Mouse (Mus musculus): ENCODE results near the gene Sept8. TPM values are rescaled to one million over a fixed set of nuclear protein-coding genes. Genes with fewer than 3 reads are reported as not detected.

Gene Sept8
- 1 to 10 TPM; 2.8 to 6.4 TPM for total RNA-seq (2023)

GRCm38 (mm10) chr11:53519207-53520121 is at the start of gene Sept8:
Gene Sept8, plus strand, starts transcription at chr11:53519257.

GRCm38 (mm10) chr11:53469968-53470695 is 48.9 kb upstream of the Sept8 start, which contains the start of gene Gm9837:
Gene Gm9837, minus strand, starts transcription at chr11:53470479.

GRCm38 (mm10) chr11:53479783-53480301 is 39.2 kb upstream of the Sept8 start, which contains the start of the genes Gm9945 and Sowaha:
Gene Gm9945, plus strand, starts transcription at chr11:53480166.
Gene Sowaha, minus strand, starts transcription at chr11:53480274.

GRCm38 (mm10) chr11:53567224-53568014 is 48.4 kb downstream of the Sept8 start, which contains the start of gene Kif3a:
Gene Kif3a, plus strand, starts transcription at chr11:53567379.

Other genes starting within 250 kb of the Sept8 start
- gene Hspa4, start 218.8 kb upstream of the Sept8 start, total RNA-seq (2023) = 10 to 100 TPM; 87.9 to 98.8 TPM
- gene Zcchc10, start 194.6 kb upstream of the Sept8 start, total RNA-seq (2023) = 10 to 100 TPM; 14.6 to 29.3 TPM
- 100 to 1,000 TPM; 170 to 172 TPM for gene Aff4, start 168.4 kb upstream of the Sept8 start, total RNA-seq (2023)
- not detected for gene Leap2, start 96.1 kb upstream of the Sept8 start, total RNA-seq (2023)
- gene Uqcrq, start 88.4 kb upstream of the Sept8 start, total RNA-seq (2023) = 100 to 1,000 TPM; 172 to 178 TPM
- gene Gdf9, start 88.2 kb upstream of the Sept8 start, total RNA-seq (2023) = 1 to 10 TPM; 1.3 to 3.0 TPM
- not detected for gene Gm10447, start 62.1 kb upstream of the Sept8 start, total RNA-seq (2023)
- gene Shroom1, start 62.1 kb upstream of the Sept8 start, total RNA-seq (2023) = not detected
- gene Gm9837, start 48.8 kb upstream of the Sept8 start, total RNA-seq (2023) = not detected
- gene Gm9945, start 39.1 kb upstream of the Sept8 start, total RNA-seq (2023) = not detected
- gene Sowaha, start 39.0 kb upstream of the Sept8 start, total RNA-seq (2023) = not detected
- gene Kif3a, start 48.1 kb downstream of the Sept8 start, total RNA-seq (2023) = 1 to 10 TPM; 4.7 to 5.6 TPM
- 1 to 10 TPM; 1.2 to 2.4 TPM for gene Il4, start 99.4 kb downstream of the Sept8 start, total RNA-seq (2023)
- gene Il13, start 115.4 kb downstream of the Sept8 start, total RNA-seq (2023) = under 1 TPM in 1 of 2 experiments, not detected in 1; 0.47 TPM
- gene Rad50, start 188.1 kb downstream of the Sept8 start, total RNA-seq (2023) = 10 to 100 TPM; 26.4 to 28.0 TPM
- gene Il5, start 201.5 kb downstream of the Sept8 start, total RNA-seq (2023) = not detected

Data from T-cell, adult 66 days (primary cell).